Mouse (Mus musculus) intestine, postnatal 0 days (tissue): ENCODE data around the gene A230050P20Rik. TPM values are rescaled to one million over a fixed set of nuclear protein-coding genes. Genes with fewer than 3 reads are reported as not detected.

Experiments used
- ATAC-seq: fragments of 200-750 bp; cut with Nextera tagmentation; 2 replicates; pipeline ENCODE4 v1.8.0; 2017; ENCODE audit warnings: mild to moderate bottlenecking, moderate TSS enrichment, moderate library complexity
- H3K27ac ChIP-seq: fragments of 300-500 bp; sonication (generic); 2 replicates; pipeline ENCODE4 v1.5.1; 2014; ENCODE audit warnings: mild to moderate bottlenecking, low read depth, low read length, moderate library complexity
- H3K27me3 ChIP-seq: fragments of 300-500 bp; sonication (generic); replicated peaks from 2 replicates; pipeline ENCODE4 v1.6.1; 2014; ENCODE audit warnings: low read length, mixed read lengths; ENCODE audit not compliant: control insufficient read depth, insufficient read depth
- H3K36me3 ChIP-seq: fragments of 300-500 bp; sonication (generic); 2 replicates; pipeline ENCODE4 v1.6.1; 2014; ENCODE audit warnings: mild to moderate bottlenecking, moderate library complexity; ENCODE audit not compliant: control insufficient read depth, insufficient read depth
- H3K4me1 ChIP-seq: fragments of 300-500 bp; sonication (generic); replicated peaks from 2 replicates; pipeline ENCODE4 v1.6.1; 2014; ENCODE audit warnings: antibody characterized with exemption, low read length, mixed read lengths; ENCODE audit not compliant: control insufficient read depth, insufficient read depth
- H3K4me2 ChIP-seq: fragments of 300-500 bp; sonication (generic); replicated peaks from 2 replicates; pipeline ENCODE4 v1.6.1; 2014; ENCODE audit warnings: low read depth, mild to moderate bottlenecking, moderate library complexity
- H3K4me3 ChIP-seq: fragments of 300-500 bp; sonication (generic); 2 replicates; pipeline ENCODE4 v1.5.1; 2014; ENCODE audit warnings: low read depth, low read length
- H3K9ac ChIP-seq: fragments of 300-500 bp; sonication (generic); 2 replicates; pipeline ENCODE4 v1.6.1; 2014; ENCODE audit warnings: mild to moderate bottlenecking, low read depth, low read length
- H3K9me3 ChIP-seq: fragments of 300-500 bp; sonication (generic); 2 replicates; pipeline ENCODE4 v1.6.1; 2016; ENCODE audit warnings: mixed run types; ENCODE audit not compliant: control insufficient read depth
- CTCF ChIP-seq: sonication (generic); IDR thresholded peaks from 2 replicates; pipeline ENCODE4 v1.5.1; 2016; ENCODE audit warnings: low read depth, mild to moderate bottlenecking, control low read depth, antibody characterized with exemption, moderate library complexity
- WGBS: fragments of 180-500 bp; shearing (Covaris S2); extraction: QIAGEN DNeasy Blood & Tissue Kit; methylation state at CpG from one replicate; pipeline ENCODE4 v1.1.7; 2014; 5-methylcytosine and 5-hydroxymethylcytosine counted together
- polyA plus RNA-seq: library from polyadenylated mRNA; unstranded; fragments of >200 nt; fragmentation: Nextera tagmentation; extraction: Ambion mirVana; gene quantifications from 2 replicates; pipeline ENCODE4 v1.2.1, GENCODE M21; 2015

A230050P20Rik gene
- polyA plus RNA-seq, 1 experiment from 2014 or later, result 4.9 TPM

DNA sequence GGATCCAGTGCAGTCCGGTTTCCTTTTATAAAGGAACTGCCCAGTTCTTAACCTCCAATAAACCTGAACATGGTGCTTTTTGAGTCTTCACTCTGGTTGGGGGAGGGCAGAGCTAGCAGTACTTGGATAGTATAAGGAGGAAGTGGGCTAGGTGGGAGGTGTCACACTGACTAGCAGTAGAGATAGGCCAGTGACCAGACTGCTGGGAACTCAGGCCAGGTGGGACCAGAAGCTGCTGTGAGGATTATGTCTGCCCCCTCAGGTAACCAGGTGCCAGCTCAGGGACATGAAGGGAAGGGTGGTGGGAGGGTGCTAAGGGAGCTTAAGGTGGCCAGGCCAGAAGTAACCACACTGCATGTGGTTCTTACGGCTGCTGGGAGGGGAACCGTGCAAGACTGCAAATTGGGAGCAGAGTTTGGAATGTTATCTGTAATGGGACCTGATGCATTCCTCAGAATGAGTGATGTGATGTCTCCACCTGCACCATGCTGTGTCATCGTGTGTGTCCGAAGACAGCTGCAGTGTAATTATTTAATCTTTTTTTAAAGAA is 23.7 kb downstream of the A230050P20Rik start:
- Histone ChIP-seq H3K27me3 (no peaks in the 10 kb centered on the region), H3K9me3 (no peaks in the 10 kb centered on the region), H3K4me3 (no peak overlapping the region), H3K36me3 (peaks cover 70% of the 10 kb centered on the region), H3K4me2 (no peak overlapping the region), H3K27ac (no peak overlapping the region; the same call in 1 of the 2 replicates), H3K4me1 (no peaks in the 10 kb centered on the region; the same call in 1 of the 2 replicates), H3K9ac (no peak overlapping the region)
- 54% methylated on average over 5 of the region's 5 CpGs for WGBS
- no peak for TF ChIP-seq CTCF
- ATAC-seq, result no peak

DNA sequence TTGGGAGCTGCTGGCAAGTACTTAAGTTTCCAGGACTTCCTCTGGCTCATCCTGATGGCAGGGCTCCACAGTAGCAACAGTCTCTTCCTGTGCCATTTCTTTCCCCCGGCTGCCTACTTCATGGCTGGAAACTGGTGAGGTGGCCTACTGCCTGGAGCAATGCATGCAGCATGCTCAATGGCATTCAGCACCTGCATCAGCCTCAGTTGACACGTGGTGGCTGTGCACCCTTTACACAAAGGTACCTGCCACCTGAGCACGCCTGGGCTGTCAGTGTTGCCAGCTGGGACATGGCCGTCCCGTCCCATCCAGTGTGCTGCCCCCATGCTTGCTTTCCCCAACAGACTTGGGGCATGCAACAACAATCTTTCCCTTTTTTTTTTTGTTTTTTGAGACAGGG is 24.6 kb downstream of the A230050P20Rik start:
- H3K4me2 ChIP-seq, result no peak overlapping the region
- peaks cover 70% of the 10 kb centered on the region for H3K36me3 ChIP-seq

DNA sequence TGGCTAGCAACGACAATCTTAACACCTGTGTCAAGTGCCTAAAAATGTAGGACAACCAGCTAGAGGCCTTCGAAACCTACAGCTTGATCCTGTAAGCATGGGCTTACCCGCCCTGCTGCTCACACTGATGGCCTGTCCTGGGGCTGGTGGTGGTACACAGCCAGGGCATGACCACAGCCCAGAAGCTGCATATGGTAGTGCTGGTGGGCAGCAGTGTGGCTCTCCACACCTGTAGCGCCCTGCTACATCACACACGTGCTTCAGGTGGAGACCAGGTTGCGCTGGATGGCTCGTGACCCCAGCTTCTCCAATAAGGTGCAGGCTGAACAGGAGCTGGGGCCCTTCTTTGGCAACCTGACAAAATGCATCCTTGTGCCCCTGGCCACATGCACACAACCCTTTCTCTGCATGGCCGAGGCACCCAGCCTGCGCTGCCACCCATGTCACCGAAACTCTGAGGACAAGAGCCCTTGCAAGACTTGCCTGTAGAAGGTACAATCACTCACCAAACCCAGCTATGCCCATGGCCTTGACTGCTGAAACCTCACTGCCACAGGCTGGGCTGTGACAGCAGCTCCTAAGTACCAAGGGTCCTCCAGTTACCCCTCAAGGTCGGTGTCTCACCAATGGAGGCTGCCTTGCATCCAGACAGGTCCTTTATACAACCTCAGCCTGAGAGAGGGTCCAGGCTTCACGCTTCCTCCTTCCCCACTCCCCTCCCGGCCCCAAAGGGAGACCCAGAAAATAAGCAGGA is 25.3 kb downstream of the A230050P20Rik start:
- Histone ChIP-seq H3K27ac (no peak overlapping the region; the same call in 1 of the 2 replicates), H3K27me3 (no peaks in the 10 kb centered on the region), H3K9me3 (no peaks in the 10 kb centered on the region), H3K4me3 (no peak overlapping the region), H3K9ac (no peak overlapping the region), H3K4me1 (no peaks in the 10 kb centered on the region; the same call in 1 of the 2 replicates), H3K36me3 (peaks cover 70% of the 10 kb centered on the region), H3K4me2 (no peak overlapping the region)
- TF ChIP-seq CTCF, result no peak
- WGBS, result 77% methylated on average over 13 of the region's 13 CpGs
- no peak for ATAC-seq

More for the DNA sequence above, 24.6 kb downstream of the A230050P20Rik start:
- Histone ChIP-seq H3K9me3 (no peaks in the 10 kb centered on the region), H3K9ac (no peak overlapping the region), H3K27me3 (no peaks in the 10 kb centered on the region), H3K4me3 (no peak overlapping the region), H3K4me1 (no peaks in the 10 kb centered on the region; the same call in 1 of the 2 replicates), H3K27ac (peak overlapping the region; percentile 11; the same call in 1 of the 2 replicates)
- ATAC-seq, result no peak
- 59% methylated on average over 5 of the region's 5 CpGs for WGBS
- no peak for TF ChIP-seq CTCF

DNA sequence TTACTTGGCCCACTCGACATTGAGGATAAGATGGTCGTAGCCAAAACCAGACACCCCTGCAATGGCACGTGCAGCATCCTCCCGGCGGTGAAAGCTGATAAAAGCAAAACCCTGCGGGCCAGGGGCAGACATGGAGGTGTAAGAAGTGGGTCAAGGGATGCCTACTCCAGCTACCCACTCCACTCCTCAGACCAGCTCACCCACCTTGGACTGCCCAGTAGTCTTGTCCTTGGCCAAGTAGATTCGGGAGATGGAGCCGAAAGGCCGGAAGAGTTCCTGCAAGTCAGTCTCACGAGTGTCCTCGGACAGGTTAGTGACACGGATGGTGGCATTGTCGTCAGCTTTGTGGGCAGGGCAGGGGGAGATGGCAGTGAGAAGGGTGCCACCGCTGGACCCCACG is 26.2 kb downstream of the A230050P20Rik start:
- no peaks in the 10 kb centered on the region; the same call in 1 of the 2 replicates for H3K4me1 ChIP-seq
- H3K27me3 ChIP-seq, result no peaks in the 10 kb centered on the region
- no peak overlapping the region for H3K27ac ChIP-seq
- WGBS, result 84% methylated on average over 15 of the region's 15 CpGs
- no peak for TF ChIP-seq CTCF
- H3K9me3 ChIP-seq, result no peaks in the 10 kb centered on the region
- H3K36me3 ChIP-seq, result peaks cover 66% of the 10 kb centered on the region
- H3K9ac ChIP-seq, result no peak overlapping the region
- H3K4me2 ChIP-seq, result no peak overlapping the region
- H3K4me3 ChIP-seq, result no peak overlapping the region
- no peak for ATAC-seq

DNA sequence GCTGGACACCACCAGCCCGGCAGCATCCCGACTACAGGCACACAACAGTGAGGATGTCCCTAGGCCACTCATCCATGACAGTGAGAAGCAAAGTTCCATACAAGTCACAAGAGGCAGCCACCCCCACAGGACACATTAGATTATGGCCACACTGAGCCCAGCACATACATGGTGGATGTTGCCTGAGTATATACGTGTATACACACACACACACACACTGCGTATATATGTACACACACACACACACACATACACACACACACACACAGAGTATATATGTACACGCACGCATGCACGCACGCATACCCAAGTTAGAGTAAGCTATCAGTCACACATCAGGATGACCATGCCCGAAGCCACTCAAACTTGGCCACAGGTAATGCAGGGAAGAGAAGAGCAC is 26.9 kb downstream of the A230050P20Rik start:
- Histone ChIP-seq H3K27ac (no peak overlapping the region), H3K4me3 (no peak overlapping the region), H3K4me1 (no peaks in the 10 kb centered on the region; the same call in 1 of the 2 replicates), H3K9me3 (no peaks in the 10 kb centered on the region), H3K4me2 (no peak overlapping the region), H3K36me3 (peaks cover 58% of the 10 kb centered on the region), H3K27me3 (no peaks in the 10 kb centered on the region), H3K9ac (no peak overlapping the region)
- ATAC-seq, result no peak
- no peak for TF ChIP-seq CTCF
- WGBS, result 96% methylated on average over 9 of the region's 9 CpGs

DNA sequence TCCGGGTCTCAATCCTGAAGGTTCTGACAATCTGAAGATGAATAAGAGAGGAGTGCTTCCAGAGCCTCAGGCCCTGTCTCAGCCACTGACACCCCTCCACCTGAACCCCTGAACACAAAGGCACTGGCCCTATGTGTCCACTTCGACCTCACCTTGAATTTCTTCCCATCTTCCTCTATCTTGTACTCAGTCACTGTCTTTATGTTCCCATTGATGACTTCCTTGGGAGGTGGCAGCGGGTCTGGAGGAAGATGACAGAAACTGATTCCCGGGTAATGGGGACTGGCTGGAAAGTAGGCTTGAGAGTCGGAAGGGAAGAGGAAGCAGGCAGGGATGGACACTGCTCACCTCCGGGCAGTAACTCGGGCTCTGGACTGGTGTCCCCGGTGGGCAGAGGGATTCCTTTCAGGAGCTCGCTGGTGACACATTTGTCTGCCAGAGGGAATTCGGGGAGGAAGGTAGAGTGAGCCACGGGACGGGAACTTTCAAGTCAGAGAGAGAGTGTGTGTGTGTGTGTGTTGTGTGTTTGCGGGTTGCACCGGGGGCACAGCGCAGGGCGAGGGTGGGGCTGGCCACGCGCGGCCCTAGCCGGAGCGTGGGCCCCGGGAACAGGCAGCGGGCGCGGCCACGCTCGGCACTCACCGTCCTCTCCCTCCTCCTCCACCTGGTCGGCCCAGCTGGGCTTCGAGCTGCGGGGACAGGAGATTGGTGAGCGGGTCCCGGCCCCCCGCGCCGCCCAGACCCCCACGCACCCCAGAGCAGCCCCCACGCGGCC is 29.5 kb downstream of the A230050P20Rik start:
- ATAC-seq, result peak; percentile 59
- no peaks in the 10 kb centered on the region for H3K9me3 ChIP-seq
- H3K27me3 ChIP-seq, result no peaks in the 10 kb centered on the region
- TF ChIP-seq CTCF, result no peak
- peak overlapping the region; percentile 85 for H3K9ac ChIP-seq
- H3K36me3 ChIP-seq, result peaks cover 35% of the 10 kb centered on the region
- 4% methylated on average over 30 of the region's 39 CpGs for whole genome bisulfite sequencing
- peak overlapping the region; percentile 57 for H3K27ac ChIP-seq
- peak overlapping the region; percentile 92 for H3K4me2 ChIP-seq
- peak overlapping the region; percentile 94 for H3K4me3 ChIP-seq
- no peaks in the 10 kb centered on the region; the same call in 1 of the 2 replicates for H3K4me1 ChIP-seq
